Mouse (Mus musculus) large intestine, adult 2 months (tissue): ENCODE measurements around the gene Btbd2. TPM values are rescaled to one million over a fixed set of nuclear protein-coding genes. Genes with fewer than 3 reads are reported as not detected.

ENCODE experiments used
- DNase-seq: peaks from one replicate; pipeline ENCODE4 v3.0.0-alpha.2; 2012; ENCODE audit warnings: low read depth, low spot score
- whole genome bisulfite sequencing: fragments of 180-500 bp; shearing (Covaris S2); methylation state at CpG from one replicate; pipeline ENCODE4 v1.1.7; 2018; 5-methylcytosine and 5-hydroxymethylcytosine counted together
- polyA plus RNA-seq: library from polyadenylated mRNA; depleted of rRNA; stranded (reverse); fragments of >200 nt; gene quantifications from 2 replicates; pipeline ENCODE4 v1.2.3, GENCODE M21; 2012

Btbd2 gene
- polyA plus RNA-seq, 1 experiment: 49.0 TPM

- WGBS: 76% methylated on average over 11 of the region's 11 CpGs
- DNase-seq: no peak
Observed at GRCm38 (mm10) chr10:80671936-80672690, 15.2 kb upstream of the Btbd2 start.

GRCm38 (mm10) chr10:80671251-80671650, 14.4 kb upstream of the Btbd2 start:
- 84% methylated on average over 4 of the region's 4 CpGs for WGBS
- no peak for DNase-seq

- WGBS: 56% methylated on average over 2 of the region's 2 CpGs
- no peak for DNase-seq
Observed at GRCm38 (mm10) chr10:80670531-80670930, 13.7 kb upstream of the Btbd2 start.

- WGBS: 29% methylated on average over 7 of the region's 7 CpGs
- DNase-seq: no peak
Observed at GRCm38 (mm10) chr10:80669737-80670485, 13.0 kb upstream of the Btbd2 start.

GRCm38 (mm10) chr10:80669018-80669417, 12.1 kb upstream of the Btbd2 start:
- WGBS: 44% methylated on average over 12 of the region's 12 CpGs
- DNase-seq: no peak

- DNase-seq: no peak
- 34% methylated on average over 11 of the region's 11 CpGs for WGBS
Observed at GRCm38 (mm10) chr10:80668614-80669013, 11.7 kb upstream of the Btbd2 start.

- no peak for DNase-seq
- WGBS: 84% methylated on average over 19 of the region's 19 CpGs
Observed at GRCm38 (mm10) chr10:80666837-80667412, 10.1 kb upstream of the Btbd2 start.

- DNase-seq: no peak
- WGBS: 66% methylated on average over 10 of the region's 10 CpGs
Observed at GRCm38 (mm10) chr10:80665981-80666733, 9.3 kb upstream of the Btbd2 start.

- DNase-seq: no peak
- WGBS: 35% methylated on average over 4 of the region's 4 CpGs
Observed at GRCm38 (mm10) chr10:80665459-80665858, 8.6 kb upstream of the Btbd2 start.

- WGBS: 5% methylated on average over 10 of the region's 10 CpGs
- DNase-seq: no peak
Observed at GRCm38 (mm10) chr10:80665016-80665380, 8.1 kb upstream of the Btbd2 start.

- DNase-seq: no peak
- WGBS: 2% methylated on average over 16 of the region's 16 CpGs
Observed at GRCm38 (mm10) chr10:80664197-80665015, 7.5 kb upstream of the Btbd2 start.

- WGBS: 46% methylated on average over 5 of the region's 5 CpGs
- DNase-seq: no peak
Observed at GRCm38 (mm10) chr10:80663485-80664196, 6.8 kb upstream of the Btbd2 start.

- 38% methylated on average over 5 of the region's 5 CpGs for WGBS
- DNase-seq: no peak
Observed at GRCm38 (mm10) chr10:80661149-80661548, 4.3 kb upstream of the Btbd2 start.

GRCm38 (mm10) chr10:80659213-80659612, 2.3 kb upstream of the Btbd2 start:
- 6% methylated on average over 10 of the region's 10 CpGs for WGBS
- DNase-seq: no peak

- WGBS: 18% methylated on average over 4 of the region's 4 CpGs
- no peak for DNase-seq
Observed at GRCm38 (mm10) chr10:80658841-80659202, 2.0 kb upstream of the Btbd2 start.

GRCm38 (mm10) chr10:80658194-80658840, 1.4 kb upstream of the Btbd2 start:
- 35% methylated on average over 14 of the region's 14 CpGs for WGBS
- no peak for DNase-seq

- DNase-seq: peak; percentile 98
- 1% methylated on average over 72 of the region's 72 CpGs for WGBS
Observed at GRCm38 (mm10) chr10:80656130-80656862, 575 bp downstream of the Btbd2 start.
